Comparison of ENCODE assay signal across 8 mouse cellular contexts in the genomic region with DNA sequence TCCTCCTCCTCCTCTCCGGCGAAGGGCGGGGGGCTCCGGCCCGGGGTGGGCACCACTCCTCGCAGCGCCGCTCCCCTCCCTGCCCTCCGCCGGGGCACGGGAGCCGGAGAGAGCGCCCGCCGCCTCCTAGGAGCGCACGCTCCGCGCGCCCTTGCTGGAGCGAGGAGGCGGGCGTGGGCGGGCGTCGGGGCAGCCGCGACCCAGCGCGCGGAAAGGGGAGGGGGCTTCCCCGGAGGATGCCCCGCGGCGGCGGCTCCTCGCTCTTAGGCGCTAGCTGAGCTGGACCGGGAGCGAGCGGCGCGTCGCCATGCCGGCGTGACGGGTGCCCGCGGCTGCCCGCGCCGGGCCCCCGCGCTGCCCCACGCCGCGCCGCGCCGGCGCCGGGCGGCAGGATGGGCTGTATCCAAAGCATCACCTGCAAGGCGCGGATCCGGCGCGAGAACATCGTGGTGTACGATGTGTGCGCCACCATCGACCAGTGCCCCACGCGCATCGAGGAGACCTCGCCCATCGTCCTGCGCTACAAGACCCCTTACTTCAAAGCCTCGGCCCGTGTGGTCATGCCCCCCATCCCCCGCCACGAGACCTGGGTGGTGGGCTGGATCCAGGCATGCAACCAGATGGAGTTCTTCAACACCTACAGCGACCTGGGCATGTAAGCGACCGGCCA. TPM values are rescaled to one million over a fixed set of nuclear protein-coding genes. Genes with fewer than 3 reads are reported as not detected.
A peak's percentile ranks its signal among the peaks of the same experiment; 100 is the strongest.
DNase-seq lines count a peak whose midpoint lies in the region; ATAC-seq and TF ChIP-seq lines count a peak whose summit lies in the region.

Fam78b (plus strand) TSS at position 244 of the 670 bp plus-strand sequence.

- peaks cover 15% of the 10 kb centered on the region for H3K4me1 ChIP-seq in embryonic facial prominence, embryonic 15.5 days
- H3K4me1 ChIP-seq in hindbrain, embryonic 13.5 days (replicated peaks): peaks cover 47% of the 10 kb centered on the region
- no peaks in the 10 kb centered on the region for H3K4me1 ChIP-seq in midbrain, postnatal 0 days (ENCODE audit: insufficient read depth, low read length)

- 0 out of 2 replicates have a peak within 1 kb of the TSS, but pooled peaks have one; percentile 8 for H3K27ac ChIP-seq in embryonic facial prominence, embryonic 15.5 days (replicated peaks)
- peak within 1 kb of the TSS; percentile 98 for H3K27ac ChIP-seq in hindbrain, embryonic 13.5 days
- peak within 1 kb of the TSS; percentile 91 for H3K27ac ChIP-seq in midbrain, postnatal 0 days (ENCODE audit: low read depth, low read length)

- peak; percentile 52 for ATAC-seq in embryonic facial prominence, embryonic 15.5 days (ENCODE audit: insufficient number of reproducible peaks, low FRiP score, low TSS enrichment, low read depth)
- peak; percentile 76 for ATAC-seq in hindbrain, embryonic 13.5 days (ENCODE audit: low FRiP score)
- peak; percentile 79 for ATAC-seq in midbrain, postnatal 0 days (ENCODE audit: low FRiP score)

- H3K4me3 ChIP-seq in embryonic facial prominence, embryonic 15.5 days (replicated peaks): peak within 1 kb of the TSS; percentile 68
- H3K4me3 ChIP-seq in hindbrain, embryonic 13.5 days: peak within 1 kb of the TSS; percentile 85
- peak within 1 kb of the TSS; percentile 81 for H3K4me3 ChIP-seq in midbrain, postnatal 0 days (ENCODE audit: low read depth, low read length)

- WGBS in embryonic facial prominence, embryonic 15.5 days: under 1% methylated on average over 53 of the region's 85 CpGs
- 1% methylated on average over 66 of the region's 85 CpGs for WGBS in hindbrain, embryonic 13.5 days
- under 1% methylated on average over 57 of the region's 85 CpGs for WGBS in midbrain, postnatal 0 days

- peak within 1 kb of the TSS; percentile 51 for H3K9ac ChIP-seq in embryonic facial prominence, embryonic 15.5 days
- peak within 1 kb of the TSS; percentile 95 for H3K9ac ChIP-seq in hindbrain, embryonic 13.5 days
- H3K9ac ChIP-seq in midbrain, postnatal 0 days (replicated peaks; ENCODE audit: low read length, poor library complexity, severe bottlenecking): peak within 1 kb of the TSS; percentile 88

- TF ChIP-seq CTCF in midbrain, postnatal 0 days (IDR thresholded peaks at IDR 0.05): no peak

- no peaks in the 10 kb centered on the region for H3K36me3 ChIP-seq in embryonic facial prominence, embryonic 15.5 days
- no peaks in the 10 kb centered on the region for H3K36me3 ChIP-seq in hindbrain, embryonic 13.5 days
- no peaks in the 10 kb centered on the region for H3K36me3 ChIP-seq in midbrain, postnatal 0 days (ENCODE audit: insufficient read depth, low read length)

- peaks cover 27% of the 10 kb centered on the region for H3K27me3 ChIP-seq in embryonic facial prominence, embryonic 15.5 days
- H3K27me3 ChIP-seq in hindbrain, embryonic 13.5 days: no peaks in the 10 kb centered on the region
- H3K27me3 ChIP-seq in midbrain, postnatal 0 days (ENCODE audit: insufficient read depth, low read length): no peaks in the 10 kb centered on the region

- intact Hi-C loops in left cerebral cortex, postnatal 25 days (cut with DNase I): loop anchor here (5.0 to 10.0 kb wide), 6 partner anchors 51 to 567 kb away; no protein-coding TSS in a partner anchor

- H3K4me2 ChIP-seq in embryonic facial prominence, embryonic 15.5 days (replicated peaks): peak within 1 kb of the TSS; percentile 98
- peak within 1 kb of the TSS; percentile 82 for H3K4me2 ChIP-seq in hindbrain, embryonic 13.5 days
- H3K4me2 ChIP-seq in midbrain, postnatal 0 days (ENCODE audit: low read depth, low read length, poor library complexity, severe bottlenecking): peak within 1 kb of the TSS; percentile 84

- peak; percentile 54 to 56 for DNase-seq in adrenal gland, adult 18-20 months (ENCODE audit: low spot score in 2 of 2)
- no peak for DNase-seq in adrenal gland, adult 8-10 months
- peak; percentile 46 for DNase-seq in R1 (ENCODE audit: low read depth, low spot score)
- peak; percentile 42 to 52 for DNase-seq in left cerebral cortex, postnatal 25 days (ENCODE audit: low spot score in 2 of 2)
- peak; percentile 60 for DNase-seq in midbrain, postnatal 0 days (ENCODE audit: low spot score)
- DNase-seq in testis, postnatal 10 days (ENCODE audit: low spot score): peak; percentile 62

- H3K9me3 ChIP-seq in embryonic facial prominence, embryonic 15.5 days (replicated peaks): no peaks in the 10 kb centered on the region
- H3K9me3 ChIP-seq in hindbrain, embryonic 13.5 days: no peaks in the 10 kb centered on the region
- no peaks in the 10 kb centered on the region for H3K9me3 ChIP-seq in midbrain, postnatal 0 days (ENCODE audit: low read length)

RNA-seq across cellular contexts. Expression of gene Fam78b, which starts in this region (rescaled TPM):
- 1 to 10 TPM; 7.0 to 7.7 TPM for total RNA-seq in adrenal gland, adult 18-20 months (2021)
- 1 to 10 TPM; 3.9 to 8.4 (median 4.4) TPM for total RNA-seq in adrenal gland, adult 8-10 months (2022)
- polyA plus RNA-seq in embryonic facial prominence, embryonic 15.5 days (2015; fragmentation: Nextera tagmentation; extraction: Ambion mirVana): 0.79 and 1.3 TPM in 2 replicates
- 8.3 and 9.0 TPM in 2 replicates for polyA plus RNA-seq in hindbrain, embryonic 13.5 days (2015; fragmentation: Nextera tagmentation; extraction: Ambion mirVana)
- total RNA-seq in left cerebral cortex, postnatal 25 days (2021): 10 to 100 TPM; 36.7 to 36.9 TPM
- total RNA-seq in midbrain, postnatal 0 days (2014; rRNA removed): 20.2 and 22.0 TPM in 2 replicates
- 7.0 and 8.2 TPM in 2 replicates for polyA plus RNA-seq in midbrain, postnatal 0 days (2015; fragmentation: Nextera tagmentation; extraction: Ambion mirVana)

Comparison
In these comparisons a context has a peak if more than half of its experiments do, and no peak if none do; other contexts are left out.
1. H3K27ac ChIP-seq: peak in every context shown above with its lines; median percentile 98 in hindbrain, embryonic 13.5 days; 91 in midbrain, postnatal 0 days; 8 in embryonic facial prominence, embryonic 15.5 days.